Mouse (Mus musculus) midbrain, embryonic 11.5 days (tissue): ENCODE data around the gene Zfp809. TPM values are rescaled to one million over a fixed set of nuclear protein-coding genes. Genes with fewer than 3 reads are reported as not detected.

Experiments used
- polyA plus RNA-seq: library from polyadenylated mRNA; unstranded; fragments of >200 nt; fragmentation: Nextera tagmentation; extraction: Ambion mirVana; gene quantifications from 2 replicates; pipeline ENCODE4 v1.2.1, GENCODE M21; 2014

Zfp809 gene
- polyA plus RNA-seq, 1 experiment from 2014 or later, result 11.3 TPM

Other genes with a start within 250 kb of the Zfp809 start
- 0.97 and 2.2 TPM in 2 replicates for gene Rgl3, start 236.3 kb upstream of the Zfp809 start, polyA plus RNA-seq
- gene Ccdc151, start 223.1 kb upstream of the Zfp809 start, polyA plus RNA-seq, result 4.7 and 6.3 TPM in 2 replicates
- gene Prkcsh, start 222.9 kb upstream of the Zfp809 start, polyA plus RNA-seq, result 85.5 and 86.9 TPM in 2 replicates
- gene Elavl3, start 173.7 kb upstream of the Zfp809 start, polyA plus RNA-seq, result 49.8 and 53.9 TPM in 2 replicates
- gene Gm49318, start 154.5 kb upstream of the Zfp809 start, polyA plus RNA-seq, result not detected in 2 replicates
- 7.6 and 7.9 TPM in 2 replicates for gene Zfp653, start 154.3 kb upstream of the Zfp809 start, polyA plus RNA-seq
- 31.2 and 31.5 TPM in 2 replicates for gene Ecsit, start 140.3 kb upstream of the Zfp809 start, polyA plus RNA-seq
- gene Cnn1, start 126.5 kb upstream of the Zfp809 start, polyA plus RNA-seq, result 1.3 and 1.6 TPM in 2 replicates
- 208 and 225 TPM in 2 replicates for gene Elof1, start 108.5 kb upstream of the Zfp809 start, polyA plus RNA-seq
- gene Acp5, start 90.0 kb upstream of the Zfp809 start, polyA plus RNA-seq, result 15.4 and 19.7 TPM in 2 replicates
- gene Pigyl, start 68.9 kb upstream of the Zfp809 start, polyA plus RNA-seq, result 63.9 and 66.6 TPM in 2 replicates
- gene Zfp872, start 37.6 kb upstream of the Zfp809 start, polyA plus RNA-seq, result 0.17 and 0.23 TPM in 2 replicates
- 6.7 TPM in 2 replicates for gene Zfp599, start 34.2 kb downstream of the Zfp809 start, polyA plus RNA-seq
- 25.9 and 27.4 TPM in 2 replicates for gene Zfp810, start 81.9 kb downstream of the Zfp809 start, polyA plus RNA-seq
- 40.9 and 45.8 TPM in 2 replicates for gene Anln, start 163.5 kb downstream of the Zfp809 start, polyA plus RNA-seq
- gene 9530077C05Rik, start 185.8 kb downstream of the Zfp809 start, polyA plus RNA-seq, result 11.1 and 13.6 TPM in 2 replicates
- gene Gm17545, start 228.6 kb downstream of the Zfp809 start, polyA plus RNA-seq, result not detected in 2 replicates
- 50.6 and 54.2 TPM in 2 replicates for gene Rp9, start 244.0 kb downstream of the Zfp809 start, polyA plus RNA-seq